Mouse (Mus musculus) ES-E14 (cell line): ENCODE results near the gene Uts2b. TPM values are rescaled to one million over a fixed set of nuclear protein-coding genes. Genes with fewer than 3 reads are reported as not detected.

Source experiments
- DNase-seq: peaks from one replicate; pipeline ENCODE4 v3.0.0-alpha.2; 2013; ENCODE audit warnings: low read depth, low spot score
- H3K27ac ChIP-seq: 2 replicates; pipeline ENCODE4 v1.5.1; 2012; ENCODE audit warnings: low read depth, mild to moderate bottlenecking, low read length, moderate library complexity, mixed read lengths; ENCODE audit not compliant: poor library complexity, insufficient read depth, severe bottlenecking
- H3K36me3 ChIP-seq: 2 replicates; pipeline ENCODE4 v1.6.1; 2012; ENCODE audit warnings: mild to moderate bottlenecking, low read length, moderate library complexity, mixed read lengths; ENCODE audit not compliant: control insufficient read depth, poor library complexity, insufficient read depth, severe bottlenecking
- H3K4me1 ChIP-seq, 2 experiments: fragments of 150-350 bp in 1 of 2; sonication (generic) in 1 of 2; 2 replicates each; pipeline ENCODE4 v1.6.1; 2012; ENCODE audit warnings: low read length in 2 of 2, mild to moderate bottlenecking in 1 of 2, mixed read lengths in 1 of 2; ENCODE audit not compliant: control insufficient read depth in 2 of 2, insufficient read depth in 2 of 2, poor library complexity in 1 of 2
- H3K4me3 ChIP-seq, 2 experiments: fragments of 150-350 bp in 1 of 2; sonication (generic) in 1 of 2; 2 replicates each; pipeline ENCODE4 v1.5.1; 2012; ENCODE audit warnings: low read length in 2 of 2, low read depth in 1 of 2, mild to moderate bottlenecking in 1 of 2, mixed read lengths in 1 of 2; ENCODE audit not compliant: insufficient read depth in 1 of 2, poor library complexity in 1 of 2, severe bottlenecking in 1 of 2
- H3K9ac ChIP-seq: 2 replicates; pipeline ENCODE4 v1.6.1; 2012; ENCODE audit warnings: low read depth, mild to moderate bottlenecking, low read length, mixed read lengths; ENCODE audit not compliant: poor library complexity, insufficient read depth, severe bottlenecking
- H3K9me3 ChIP-seq: fragments of 150-350 bp; sonication (generic); 2 replicates; pipeline ENCODE4 v1.6.1; 2012; ENCODE audit warnings: low read depth, mild to moderate bottlenecking, low read length; ENCODE audit not compliant: control insufficient read depth, insufficient read depth
- CHD2 ChIP-seq: IDR thresholded peaks from 2 replicates; pipeline ENCODE4 v1.6.1; 2014; ENCODE audit warnings: mild to moderate bottlenecking, low read depth, low read length, inconsistent platforms
- HCFC1 ChIP-seq: IDR thresholded peaks from 2 replicates; pipeline ENCODE4 v1.6.1; 2012; ENCODE audit warnings: low read length, inconsistent platforms, borderline replicate concordance; ENCODE audit not compliant: insufficient read depth
- MAFK ChIP-seq: IDR thresholded peaks from 2 replicates; pipeline ENCODE4 v1.6.1; 2014; ENCODE audit warnings: mild to moderate bottlenecking, low read depth, low read length, inconsistent platforms; ENCODE audit not compliant: insufficient read depth
- ZC3H11A ChIP-seq: IDR thresholded peaks from 2 replicates; pipeline ENCODE4 v1.6.1; 2012; ENCODE audit warnings: low read depth, mild to moderate bottlenecking, inconsistent platforms, low read length, borderline replicate concordance
- ZNF384 ChIP-seq: IDR thresholded peaks from 2 replicates; pipeline ENCODE4 v1.6.1; 2012; ENCODE audit warnings: low read depth, low read length, inconsistent platforms
- in situ Hi-C, 2 experiments: fragments of 600-800 bp; cut with MboI; formaldehyde crosslinking; loops; one replicate each; pipeline ENCODE4 v1.15.1; 2025; ENCODE audit warnings: low sequenced_read_pairs in 2 of 2, inconsistent platforms in 1 of 2; ENCODE audit not compliant: unreplicated experiment in 2 of 2
- total RNA-seq: library from RNA; depleted of rRNA; stranded (reverse); fragments of 300-350 nt; gene quantifications from 2 replicates; pipeline ENCODE4 v1.2.3, GENCODE M21; 2012

Gene Uts2b
- total RNA-seq, 1 experiment: 0.76 TPM

DNA sequence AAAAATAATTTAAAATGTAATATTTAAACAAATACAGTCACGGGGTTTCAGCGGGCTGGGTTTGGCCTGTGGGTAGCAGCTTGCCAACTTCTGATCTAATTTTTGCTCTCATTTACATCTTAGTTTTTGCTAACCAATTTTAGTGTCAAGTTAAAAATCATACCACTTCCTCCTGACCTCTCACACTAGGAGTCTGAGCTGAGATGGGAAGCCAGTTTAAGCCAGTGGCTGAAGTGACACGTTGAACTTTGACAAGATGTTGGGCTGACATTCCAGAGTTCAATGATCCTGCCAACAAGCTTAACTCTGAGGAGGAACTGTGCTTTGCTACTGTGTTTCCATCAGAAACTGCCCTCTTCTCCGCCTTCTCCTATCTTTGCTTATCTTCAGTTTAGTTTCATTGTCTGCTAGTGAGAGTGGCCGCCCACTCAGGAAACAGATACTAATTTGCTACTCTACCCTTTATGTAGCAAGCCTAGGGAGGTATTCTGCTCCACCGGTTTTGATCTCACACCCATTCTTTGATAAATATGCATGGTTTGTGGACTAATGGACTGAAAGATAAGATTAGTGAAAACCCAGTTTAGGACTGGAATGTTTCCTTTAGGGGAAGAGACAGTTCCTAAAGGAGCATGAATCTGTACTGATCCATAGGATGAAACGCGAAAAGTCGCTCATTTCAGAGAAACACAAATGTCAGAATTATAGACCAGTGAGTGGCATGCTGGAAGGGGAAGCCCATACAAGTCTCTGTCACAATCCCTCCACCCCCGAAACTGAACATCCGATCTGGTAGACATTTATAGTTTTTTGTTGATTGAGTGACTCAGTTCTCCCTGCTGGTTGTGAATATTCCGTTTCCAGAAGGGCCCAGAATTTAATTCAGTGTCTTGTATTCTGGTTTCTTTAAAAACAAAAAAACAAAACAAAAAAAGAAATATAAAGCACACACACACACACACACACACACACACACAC lies 17.9 kb upstream of the Uts2b start:
- Histone ChIP-seq H3K4me3 (peak overlapping the region in 1 of 2 experiments; percentile 76; a peak in 2 of 4 replicates), H3K9me3 (no peaks in the 10 kb centered on the region), H3K27ac (no peak overlapping the region), H3K9ac (no peak overlapping the region), H3K4me1 (no peaks in the 10 kb centered on the region), H3K36me3 (no peaks in the 10 kb centered on the region)
- TF ChIP-seq MAFK (no peak), HCFC1 (no peak), ZNF384 (no peak), CHD2 (no peak), ZC3H11A (no peak)
- DNase-seq: no peak
- in situ Hi-C loops: no loop called here

- TF ChIP-seq MAFK: no peak
- in situ Hi-C loops: no loop called here
- DNase-seq: no peak
- no peak overlapping the region for H3K9ac ChIP-seq
- no peak overlapping the region for H3K4me3 ChIP-seq
- no peaks in the 10 kb centered on the region for H3K9me3 ChIP-seq
- no peaks in the 10 kb centered on the region for H3K36me3 ChIP-seq
- H3K27ac ChIP-seq: no peak overlapping the region
- H3K4me1 ChIP-seq: no peaks in the 10 kb centered on the region
These were observed 16.9 kb upstream of the Uts2b start for GRCm38 (mm10) chr16:27386850-27387407.

- no peak for TF ChIP-seq HCFC1
These were observed 15.6 kb upstream of the Uts2b start for GRCm38 (mm10) chr16:27385649-27386048.

GRCm38 (mm10) chr16:27384893-27385603 lies 15.0 kb upstream of the Uts2b start:
- Histone ChIP-seq H3K36me3 (no peaks in the 10 kb centered on the region), H3K4me3 (no peak overlapping the region), H3K9ac (no peak overlapping the region), H3K27ac (no peak overlapping the region), H3K9me3 (no peaks in the 10 kb centered on the region), H3K4me1 (no peaks in the 10 kb centered on the region)
- no peak for DNase-seq
- in situ Hi-C loops: no loop called here
- TF ChIP-seq CHD2 (no peak), ZC3H11A (no peak), MAFK (no peak), HCFC1 (no peak), ZNF384 (no peak)

More at GRCm38 (mm10) chr16:27385649-27386048, 15.6 kb upstream of the Uts2b start:
- no peak overlapping the region for H3K4me3 ChIP-seq
- H3K27ac ChIP-seq: no peak overlapping the region
- no peaks in the 10 kb centered on the region for H3K36me3 ChIP-seq
- in situ Hi-C loops: no loop called here
- no peak for DNase-seq
- no peaks in the 10 kb centered on the region for H3K9me3 ChIP-seq
- no peaks in the 10 kb centered on the region for H3K4me1 ChIP-seq
- H3K9ac ChIP-seq: no peak overlapping the region
